ENCODE assay signal across 8 mouse cellular contexts in the genomic region with DNA sequence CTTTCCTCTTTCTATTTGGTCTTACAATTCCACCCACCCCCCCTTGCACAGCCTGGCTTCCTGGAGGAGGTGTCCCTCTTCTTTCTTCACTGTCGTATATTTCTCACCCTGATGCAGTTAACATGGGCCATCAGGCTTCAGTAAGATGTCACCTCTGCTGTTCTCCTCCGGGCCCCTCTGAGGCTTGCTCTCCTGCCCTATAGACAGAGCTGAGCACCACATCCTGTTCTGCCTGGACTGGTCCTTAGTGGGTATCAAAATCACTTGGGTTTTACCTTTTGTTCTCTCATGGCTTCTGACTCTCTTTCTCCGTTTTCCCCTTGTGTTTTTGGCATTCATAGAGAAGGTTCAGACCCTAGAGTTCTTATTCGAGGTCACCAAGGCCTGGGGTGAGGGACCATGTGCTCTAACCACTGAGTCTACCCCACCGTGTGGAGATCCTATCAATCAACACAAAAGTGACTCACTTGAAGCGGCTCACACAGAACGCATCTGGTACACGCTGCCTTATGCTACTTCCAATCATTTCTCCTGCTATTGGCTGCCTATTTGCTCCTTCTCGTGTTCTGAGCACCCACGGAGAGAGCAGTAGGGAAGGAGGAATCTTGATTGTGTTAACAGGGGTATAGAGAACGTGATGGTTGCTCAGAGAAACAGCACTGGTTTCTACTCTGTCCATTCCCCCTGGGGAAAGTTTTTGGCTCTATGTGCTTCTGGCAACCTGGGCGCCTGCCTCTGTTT.
DNase-seq lines count a peak whose midpoint lies in the region; ATAC-seq and TF ChIP-seq lines count a peak whose summit lies in the region.

No protein-coding gene starts in this region.

- H3K9ac ChIP-seq in midbrain, embryonic 11.5 days (ENCODE audit: low read length), result peak overlapping the region; percentile 64
- H3K9ac ChIP-seq in midbrain, postnatal 0 days (replicated peaks; ENCODE audit: low read length, poor library complexity, severe bottlenecking), result no peak overlapping the region
- H3K9ac ChIP-seq in stomach, embryonic 15.5 days, result no peak overlapping the region

- TF ChIP-seq CTCF in midbrain, postnatal 0 days (IDR thresholded peaks at IDR 0.05), result no peak

- peak; percentile 12 for DNase-seq in adrenal gland, postnatal 10 days
- no peak for DNase-seq in adrenal gland, postnatal 36 days
- no peak for DNase-seq in midbrain, embryonic 11.5 days (ENCODE audit: low spot score, missing footprints)
- DNase-seq in midbrain, postnatal 0 days (ENCODE audit: low spot score), result no peak
- DNase-seq in layer of hippocampus, postnatal 36 days, result peak; percentile 21 to 34
- DNase-seq in right cerebral cortex, adult 18-20 months, result no peak
- no peak for DNase-seq in thymus, adult 18-20 months

- H3K9me3 ChIP-seq in midbrain, embryonic 11.5 days (ENCODE audit: control insufficient read depth, low read length), result no peaks in the 10 kb centered on the region
- H3K9me3 ChIP-seq in midbrain, postnatal 0 days (ENCODE audit: low read length), result no peaks in the 10 kb centered on the region
- no peaks in the 10 kb centered on the region for H3K9me3 ChIP-seq in stomach, embryonic 15.5 days

- H3K36me3 ChIP-seq in midbrain, embryonic 11.5 days (ENCODE audit: control insufficient read depth, insufficient read depth, low read length), result no peaks in the 10 kb centered on the region
- no peaks in the 10 kb centered on the region for H3K36me3 ChIP-seq in midbrain, postnatal 0 days (ENCODE audit: insufficient read depth, low read length)
- no peaks in the 10 kb centered on the region for H3K36me3 ChIP-seq in stomach, embryonic 15.5 days

- ATAC-seq in midbrain, embryonic 11.5 days (ENCODE audit: low FRiP score), result peak; percentile 31; the same call in 1 of the 2 replicates
- ATAC-seq in midbrain, postnatal 0 days (ENCODE audit: low FRiP score), result no peak; the same call in 1 of the 2 replicates
- no peak for ATAC-seq in stomach, embryonic 15.5 days (ENCODE audit: insufficient read depth, low FRiP score, low read depth)

- H3K4me1 ChIP-seq in midbrain, embryonic 11.5 days (ENCODE audit: control insufficient read depth, insufficient read depth, low read length), result peaks cover 32% of the 10 kb centered on the region
- H3K4me1 ChIP-seq in midbrain, postnatal 0 days (ENCODE audit: insufficient read depth, low read length), result peaks cover 9% of the 10 kb centered on the region; the same call in 1 of the 2 replicates
- H3K4me1 ChIP-seq in stomach, embryonic 15.5 days, result peaks cover 27% of the 10 kb centered on the region

- no peak overlapping the region for H3K4me3 ChIP-seq in midbrain, embryonic 11.5 days (ENCODE audit: low read depth, low read length)
- H3K4me3 ChIP-seq in midbrain, postnatal 0 days (ENCODE audit: low read depth, low read length), result no peak overlapping the region
- no peak overlapping the region for H3K4me3 ChIP-seq in stomach, embryonic 15.5 days (replicated peaks)

- 49% methylated on average over 12 of the region's 12 CpGs for WGBS in midbrain, embryonic 11.5 days
- WGBS in midbrain, postnatal 0 days, result 47% methylated on average over 12 of the region's 12 CpGs
- 65% methylated on average over 12 of the region's 12 CpGs for WGBS in stomach, embryonic 15.5 days

- H3K27me3 ChIP-seq in midbrain, embryonic 11.5 days (ENCODE audit: control insufficient read depth, insufficient read depth, low read length), result 0 out of 2 replicates have a peak, but pooled peaks cover 2% of the 10 kb centered on the region
- H3K27me3 ChIP-seq in midbrain, postnatal 0 days (ENCODE audit: insufficient read depth, low read length), result no peaks in the 10 kb centered on the region
- H3K27me3 ChIP-seq in stomach, embryonic 15.5 days (replicated peaks), result no peaks in the 10 kb centered on the region

- H3K27ac ChIP-seq in midbrain, embryonic 11.5 days (ENCODE audit: low read depth, low read length), result peak overlapping the region; percentile 93
- H3K27ac ChIP-seq in midbrain, postnatal 0 days (ENCODE audit: low read depth, low read length), result no peak overlapping the region
- H3K27ac ChIP-seq in stomach, embryonic 15.5 days, result peak overlapping the region; percentile 85; the same call in 1 of the 2 replicates

- H3K4me2 ChIP-seq in midbrain, embryonic 11.5 days, result peak overlapping the region; percentile 48
- H3K4me2 ChIP-seq in midbrain, postnatal 0 days (ENCODE audit: low read depth, low read length, poor library complexity, severe bottlenecking), result no peak overlapping the region; the same call in 1 of the 2 replicates
- peak overlapping the region; percentile 50 for H3K4me2 ChIP-seq in stomach, embryonic 15.5 days

Comparison
In these comparisons a context has a peak if more than half of its experiments do, and no peak if none do; other contexts are left out.
1. DNase-seq: peak in adrenal gland, postnatal 10 days (single experiment) and layer of hippocampus, postnatal 36 days (2 of 2); none in adrenal gland, postnatal 36 days (0 of 2), midbrain, embryonic 11.5 days (single experiment), midbrain, postnatal 0 days (single experiment), right cerebral cortex, adult 18-20 months (single experiment) and thymus, adult 18-20 months (0 of 2).